Mouse (Mus musculus) liver, embryonic 15.5 days (tissue): ENCODE measurements around the gene Olfr553. TPM values are rescaled to one million over a fixed set of nuclear protein-coding genes. Genes with fewer than 3 reads are reported as not detected.

ENCODE experiments used
- ATAC-seq: fragments of 200-750 bp; cut with Nextera tagmentation; 2 replicates; pipeline ENCODE4 v1.8.0; 2017; ENCODE audit warnings: moderate number of reproducible peaks, mild to moderate bottlenecking, moderate library complexity; ENCODE audit not compliant: insufficient read depth
- H3K27ac ChIP-seq: fragments of 300-500 bp; sonication (generic); replicated peaks from 2 replicates; pipeline ENCODE4 v1.5.1; 2015; ENCODE audit warnings: mild to moderate bottlenecking, inconsistent platforms
- H3K27me3 ChIP-seq: fragments of 300-500 bp; sonication (generic); 2 replicates; pipeline ENCODE4 v1.6.1; 2015; ENCODE audit warnings: mild to moderate bottlenecking, inconsistent platforms
- H3K36me3 ChIP-seq: fragments of 300-500 bp; sonication (generic); replicated peaks from 2 replicates; pipeline ENCODE4 v1.6.1; 2015; ENCODE audit warnings: moderate library complexity, mild to moderate bottlenecking, inconsistent platforms
- H3K4me1 ChIP-seq: fragments of 300-500 bp; sonication (generic); replicated peaks from 2 replicates; pipeline ENCODE4 v1.6.1; 2015; ENCODE audit warnings: inconsistent platforms
- H3K4me2 ChIP-seq: fragments of 300-500 bp; sonication (generic); 2 replicates; pipeline ENCODE4 v1.6.1; 2015; ENCODE audit warnings: moderate library complexity, mild to moderate bottlenecking, inconsistent platforms
- H3K4me3 ChIP-seq: fragments of 300-500 bp; sonication (generic); replicated peaks from 2 replicates; pipeline ENCODE4 v1.5.1; 2015; ENCODE audit warnings: mild to moderate bottlenecking, inconsistent platforms
- H3K9ac ChIP-seq: fragments of 300-500 bp; sonication (generic); 2 replicates; pipeline ENCODE4 v1.6.1; 2015; ENCODE audit warnings: moderate library complexity, mild to moderate bottlenecking, inconsistent platforms
- H3K9me3 ChIP-seq: fragments of 300-500 bp; sonication (generic); replicated peaks from 2 replicates; pipeline ENCODE4 v1.6.1; 2016; ENCODE audit warnings: inconsistent platforms
- WGBS: fragments of 180-500 bp; shearing (Covaris S2); methylation state at CpG from one replicate; pipeline ENCODE4 v1.1.7; 2015; ENCODE audit warnings: mixed read lengths; ENCODE audit not compliant: insufficient replicate concordance; 5-methylcytosine and 5-hydroxymethylcytosine counted together
- polyA plus RNA-seq: library from polyadenylated mRNA; unstranded; fragments of >200 nt; fragmentation: Nextera tagmentation; extraction: Ambion mirVana; gene quantifications from 2 replicates; pipeline ENCODE4 v1.2.1, GENCODE M21; 2015

The Olfr553 gene
- polyA plus RNA-seq, 1 experiment from 2014 or later, result not detected

DNA sequence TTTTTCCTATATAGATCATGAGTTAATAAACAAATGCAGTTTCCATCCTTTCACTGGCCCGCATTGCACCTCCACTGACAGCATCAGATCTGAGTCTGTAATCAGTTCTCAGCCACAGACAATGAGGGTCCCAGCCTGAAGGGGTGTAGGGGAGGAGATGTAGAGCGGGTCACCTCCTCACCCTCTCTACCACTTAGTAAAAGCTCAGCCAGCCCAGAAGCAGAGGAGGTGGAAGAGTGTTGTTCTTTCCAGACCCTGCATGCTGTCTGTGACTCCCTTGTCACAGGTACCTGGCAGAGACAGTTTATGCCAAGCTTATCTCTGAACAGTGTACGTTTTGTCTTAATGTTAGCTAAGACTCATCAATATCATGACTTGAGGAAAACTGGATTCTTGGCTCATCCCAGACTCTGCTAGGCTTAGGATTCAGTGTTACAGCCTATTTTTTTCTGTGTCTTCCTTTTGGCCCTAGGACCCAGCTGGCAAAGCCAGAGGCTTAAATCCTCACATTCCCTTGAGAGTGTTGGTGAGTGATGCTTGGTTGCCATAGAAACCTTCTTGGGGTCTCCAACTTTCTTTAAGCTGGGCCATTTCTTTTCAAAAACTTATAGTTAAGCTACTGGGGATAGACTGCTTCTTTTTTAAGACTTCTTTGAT is 44.7 kb downstream of the Olfr553 start:
- no peak overlapping the region for H3K4me3 ChIP-seq
- no peaks in the 10 kb centered on the region for H3K9me3 ChIP-seq
- H3K4me1 ChIP-seq, result no peaks in the 10 kb centered on the region
- WGBS, result 58% methylated on average over 3 of the region's 3 CpGs
- no peak for ATAC-seq
- no peak overlapping the region for H3K4me2 ChIP-seq
- H3K27ac ChIP-seq, result no peak overlapping the region
- H3K36me3 ChIP-seq, result no peaks in the 10 kb centered on the region
- H3K9ac ChIP-seq, result no peak overlapping the region
- no peaks in the 10 kb centered on the region for H3K27me3 ChIP-seq

DNA sequence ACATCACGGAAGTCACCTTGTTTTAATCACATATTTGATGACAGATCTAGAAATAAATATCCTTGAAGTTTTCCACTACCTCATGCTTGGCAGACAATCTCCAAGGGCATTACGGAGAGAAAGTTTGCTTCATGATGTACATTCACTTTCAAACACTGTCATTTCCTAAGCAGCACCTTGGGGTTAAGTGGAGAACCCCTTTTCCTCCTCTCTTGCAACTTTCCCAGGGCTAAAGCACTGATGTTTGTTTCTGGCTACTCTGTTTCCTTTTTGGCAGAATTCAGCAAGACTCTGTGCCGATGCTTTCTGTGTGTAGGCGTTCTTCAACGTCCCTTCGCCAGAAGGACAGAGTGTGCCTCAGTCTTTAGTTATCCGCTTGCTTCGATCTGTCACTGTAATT is 46.9 kb downstream of the Olfr553 start, which contains the start of gene Olfr550:
Gene Olfr550 (plus strand): TSS at position 301 of the 400 bp plus-strand sequence.
- no peaks in the 10 kb centered on the region for H3K9me3 ChIP-seq
- no peak within 1 kb of the TSS for H3K4me2 ChIP-seq
- H3K9ac ChIP-seq, result no peak within 1 kb of the TSS
- ATAC-seq, result no peak
- no peak within 1 kb of the TSS for H3K27ac ChIP-seq
- no peak within 1 kb of the TSS for H3K4me3 ChIP-seq
- WGBS, result 75% methylated on average over 8 of the region's 8 CpGs
- no peaks in the 10 kb centered on the region for H3K27me3 ChIP-seq
- H3K36me3 ChIP-seq, result no peaks in the 10 kb centered on the region
- H3K4me1 ChIP-seq, result no peaks in the 10 kb centered on the region

DNA sequence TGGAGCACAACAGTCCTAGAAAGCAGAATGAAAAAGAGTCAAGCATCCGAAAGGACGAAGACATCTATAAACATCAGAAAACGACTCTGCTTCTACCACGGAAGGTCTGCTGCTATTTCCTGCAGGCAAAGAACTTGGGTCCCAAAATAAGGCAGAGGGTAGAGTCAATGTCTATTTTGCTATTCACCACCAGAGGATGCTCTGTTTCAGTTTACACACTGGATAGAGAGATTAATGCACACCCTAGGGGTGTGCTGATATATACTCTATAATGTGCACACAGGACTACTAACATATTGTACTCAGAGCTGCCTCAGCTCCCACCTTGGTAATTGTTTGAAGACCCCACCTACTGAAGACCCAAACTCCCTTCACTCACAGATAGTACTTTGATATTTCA is 51.8 kb downstream of the Olfr553 start:
- no peaks in the 10 kb centered on the region for H3K9me3 ChIP-seq

DNA sequence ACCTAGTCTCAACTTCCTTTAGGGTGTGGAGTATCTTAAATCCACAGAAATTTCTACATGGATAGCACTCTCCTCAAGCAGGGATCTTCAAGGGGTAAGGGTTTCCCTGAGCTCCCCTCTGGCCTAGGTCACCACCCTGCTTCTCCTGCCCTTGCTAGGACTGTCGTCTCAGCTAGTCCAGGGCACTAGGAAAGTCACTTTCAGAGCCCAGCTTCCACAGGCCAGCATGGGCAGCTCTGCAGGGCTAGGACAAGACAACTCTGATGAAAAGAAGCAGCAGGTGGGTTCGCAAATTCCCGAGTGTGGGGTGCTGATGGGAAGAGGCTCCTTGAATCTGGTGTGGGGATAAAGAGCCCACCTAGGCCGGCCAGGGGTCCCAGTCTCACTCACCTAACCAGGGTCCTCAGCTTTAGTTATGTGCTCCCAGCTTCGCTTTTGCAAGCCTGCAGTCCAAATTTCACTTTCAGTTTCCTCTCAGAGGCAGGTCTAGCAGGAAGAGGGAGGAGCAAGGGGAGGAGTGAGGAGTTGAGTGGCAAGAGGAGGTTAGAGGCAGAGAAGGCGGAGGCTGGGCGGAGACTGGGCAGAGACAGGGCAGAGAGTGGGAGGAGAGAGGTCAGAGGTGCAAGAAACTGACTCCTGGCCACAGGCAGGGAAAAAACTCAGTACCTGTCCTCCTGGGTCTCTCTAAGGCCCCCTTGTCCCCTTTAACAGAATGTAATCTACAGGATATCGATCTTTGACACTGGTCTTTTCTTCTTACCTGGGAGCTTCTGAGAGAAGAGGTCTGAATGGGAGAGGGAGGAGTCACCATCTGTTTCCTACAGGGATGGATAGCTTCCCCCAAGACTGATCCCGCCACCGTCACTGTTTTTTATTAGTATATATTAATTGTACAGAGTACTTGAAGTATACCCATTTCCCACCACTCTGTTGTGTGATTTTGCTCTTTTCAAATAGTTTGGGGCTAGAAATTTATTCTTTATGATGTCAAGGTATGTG is 52.7 kb downstream of the Olfr553 start, which contains the start of gene Trim21:
Gene Trim21 (minus strand): TSS at position 488 of the 999 bp plus-strand sequence.
- Histone ChIP-seq H3K4me3 (peak within 1 kb of the TSS; percentile 75), H3K27ac (peak within 1 kb of the TSS; percentile 65), H3K36me3 (peaks cover 24% of the 10 kb centered on the region), H3K27me3 (no peaks in the 10 kb centered on the region), H3K9ac (peak within 1 kb of the TSS; percentile 64), H3K4me1 (peaks cover 19% of the 10 kb centered on the region), H3K9me3 (no peaks in the 10 kb centered on the region), H3K4me2 (peak within 1 kb of the TSS; percentile 83)
- 6% methylated on average over 10 of the region's 10 CpGs for WGBS
- ATAC-seq, result peak; percentile 99

More for the DNA sequence above, 51.8 kb downstream of the Olfr553 start:
- ATAC-seq, result no peak
- Histone ChIP-seq H3K4me3 (no peak overlapping the region), H3K4me1 (peaks cover 19% of the 10 kb centered on the region), H3K36me3 (peaks cover 16% of the 10 kb centered on the region), H3K9ac (no peak overlapping the region), H3K27ac (no peak overlapping the region), H3K4me2 (no peak overlapping the region), H3K27me3 (no peaks in the 10 kb centered on the region)
- 74% methylated on average over 4 of the region's 4 CpGs for WGBS

Other genes with a start within 250 kb of the Olfr553 start
- 171 and 180 TPM in 2 replicates for gene Rrm1, start 176.5 kb downstream of the Olfr553 start, polyA plus RNA-seq
- gene Olfr543, start 136.5 kb downstream of the Olfr553 start, polyA plus RNA-seq, result 0.23 and 0.46 TPM in 2 replicates
- gene Olfr544, start 129.9 kb downstream of the Olfr553 start, polyA plus RNA-seq, result 0.07 TPM in 2 replicates
- not detected in 2 replicates for gene Olfr545, start 118.6 kb downstream of the Olfr553 start, polyA plus RNA-seq
- not detected in 2 replicates for gene Olfr547, start 83.5 kb downstream of the Olfr553 start, polyA plus RNA-seq
- gene Olfr548-ps1, start 77.3 kb downstream of the Olfr553 start, polyA plus RNA-seq, result not detected in 2 replicates
- not detected in 2 replicates for gene Olfr549, start 68.3 kb downstream of the Olfr553 start, polyA plus RNA-seq
- gene Trim21, start 52.7 kb downstream of the Olfr553 start, polyA plus RNA-seq, result 0.44 and 0.62 TPM in 2 replicates
- not detected in 2 replicates for gene Olfr550, start 46.8 kb downstream of the Olfr553 start, polyA plus RNA-seq
- not detected in 2 replicates for gene Olfr551, start 26.3 kb downstream of the Olfr553 start, polyA plus RNA-seq
- gene Olfr552, start 20.4 kb downstream of the Olfr553 start, polyA plus RNA-seq, result not detected in 2 replicates
- not detected in 2 replicates for gene Olfr554, start 20.2 kb upstream of the Olfr553 start, polyA plus RNA-seq
- not detected in 2 replicates for gene Olfr555, start 40.6 kb upstream of the Olfr553 start, polyA plus RNA-seq
- gene Olfr556, start 46.7 kb upstream of the Olfr553 start, polyA plus RNA-seq, result not detected in 2 replicates
- gene Trim68, start 69.1 kb upstream of the Olfr553 start, polyA plus RNA-seq, result 1.5 TPM in 2 replicates
- not detected in 2 replicates for gene Olfr557, start 77.7 kb upstream of the Olfr553 start, polyA plus RNA-seq
- gene Olfr558, start 84.0 kb upstream of the Olfr553 start, polyA plus RNA-seq, result not detected in 2 replicates
- gene Olfr33, start 100.9 kb upstream of the Olfr553 start, polyA plus RNA-seq, result not detected in 2 replicates
- gene Olfr559, start 109.3 kb upstream of the Olfr553 start, polyA plus RNA-seq, result not detected in 2 replicates
- not detected in 2 replicates for gene Olfr560, start 141.1 kb upstream of the Olfr553 start, polyA plus RNA-seq
- gene Olfr78, start 141.3 kb upstream of the Olfr553 start, polyA plus RNA-seq, result not detected in 2 replicates
- not detected in 2 replicates for gene Olfr561, start 153.0 kb upstream of the Olfr553 start, polyA plus RNA-seq
- gene Olfr564, start 185.3 kb upstream of the Olfr553 start, polyA plus RNA-seq, result not detected in 2 replicates
- gene Olfr566, start 240.5 kb upstream of the Olfr553 start, polyA plus RNA-seq, result not detected in 2 replicates